Mouse (Mus musculus): ENCODE results near the gene Hist1h3e.

DNA sequence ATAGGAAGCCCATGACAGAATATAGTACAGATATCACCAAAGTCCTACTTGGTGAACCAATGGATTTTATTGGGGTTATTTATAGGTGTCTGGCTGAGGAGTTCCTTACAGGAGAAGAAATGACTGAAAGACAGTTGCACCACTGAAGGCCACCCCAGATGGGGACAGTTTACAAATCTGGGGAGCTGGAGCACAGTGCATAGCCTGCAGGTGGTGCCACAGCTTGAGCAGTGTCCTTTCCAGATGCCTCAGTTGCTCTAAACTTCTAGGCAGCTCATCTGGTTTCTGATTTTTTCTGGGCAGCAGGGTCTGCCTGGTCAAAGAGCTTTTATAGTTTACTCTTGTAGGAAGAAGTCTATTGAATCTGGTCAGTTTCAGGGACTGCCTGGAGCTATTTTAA lies 47.7 kb upstream of the Hist1h3e start:
- TF ChIP-seq GATA1 (IDR thresholded peaks at IDR 0.05; ENCODE audit: borderline replicate concordance, low read length) (no peak), FLI1 (IDR thresholded peaks at IDR 0.05; ENCODE audit: low read length) (no peak)

Measured in megakaryocyte, embryonic 14.5 days (primary cell).